Mouse (Mus musculus): ENCODE measurements around the gene Pold4.

- TF ChIP-seq POLR2A (IDR thresholded peaks at IDR 0.05; ENCODE audit: control insufficient read depth, low read depth, low read length) (no peak), CTCF (IDR thresholded peaks at IDR 0.05; ENCODE audit: control insufficient read depth, insufficient read depth, insufficient replicate concordance, low read depth, low read length) (peak; percentile 5; the same call in 1 of the 2 replicates)
These were observed 15.5 kb upstream of the Pold4 start for GRCm38 (mm10) chr19:4216041-4216685.
